Mouse (Mus musculus): ENCODE data around the gene Gnmt. TPM values are rescaled to one million over a fixed set of nuclear protein-coding genes. Genes with fewer than 3 reads are reported as not detected.

The Gnmt gene
- total and polyA plus RNA-seq, 2 experiments: 3,482 to 4,950 TPM

DNA sequence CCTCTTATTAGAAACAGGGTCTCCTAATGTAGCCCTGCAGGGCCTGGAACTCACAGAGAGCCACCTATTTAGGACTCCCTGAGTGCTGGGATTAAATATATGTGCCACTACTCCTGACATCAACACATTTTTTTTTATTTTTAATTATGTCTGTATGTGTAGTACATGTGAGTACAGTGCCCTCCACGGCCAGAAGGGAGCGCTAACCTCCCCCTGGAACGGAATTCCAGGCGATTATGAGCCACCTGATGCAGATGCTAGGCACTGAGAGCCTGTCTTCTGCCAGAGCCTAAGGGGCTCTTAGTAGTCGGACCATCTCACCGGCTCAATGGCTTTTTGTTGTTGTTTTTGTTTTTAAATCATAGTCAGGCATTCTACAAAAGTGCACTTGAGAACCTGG, 947 bp downstream of the Gnmt start:
- H3K4me1 ChIP-seq (ENCODE audit: control insufficient read depth, insufficient read depth, low read length): peaks cover 8% of the 10 kb centered on the region; the same call in 1 of the 2 replicates
- DNase-seq (ENCODE audit: extremely low read depth, low read depth, low spot score): peak; percentile 59
- TF ChIP-seq POLR2A (IDR thresholded peaks at IDR 0.05; ENCODE audit: extremely low read depth, insufficient read depth, low read length) (peak; percentile 6; the same call in 1 of the 2 replicates), CTCF (IDR thresholded peaks at IDR 0.05; ENCODE audit: low read depth, low read length) (peak; percentile 76)

GRCm38 (mm10) chr17:46727271-46727670, 1.7 kb downstream of the Gnmt start:
- 56% methylated on average over 11 of the region's 11 CpGs for WGBS
- Histone ChIP-seq H3K79me2 (ENCODE audit: control insufficient read depth, insufficient read depth, low read length) (no peaks in the 10 kb centered on the region), H3K9ac (ENCODE audit: low read depth, low read length) (peak overlapping the region; percentile 78), H3K4me1 (ENCODE audit: control insufficient read depth, insufficient read depth, low read length) (peaks cover 8% of the 10 kb centered on the region; the same call in 1 of the 2 replicates), H3K36me3 (ENCODE audit: control insufficient read depth, insufficient read depth, low read length) (peaks cover 10% of the 10 kb centered on the region), H3K27ac (replicated peaks; ENCODE audit: insufficient read depth, low read depth, low read length) (peak overlapping the region; percentile 69), H3K27me3 (ENCODE audit: control insufficient read depth, insufficient read depth, low read length) (no peaks in the 10 kb centered on the region), H3K4me3 (ENCODE audit: insufficient read depth, low read depth, low read length) (peak overlapping the region; percentile 47)
- TF ChIP-seq POLR2A (IDR thresholded peaks at IDR 0.05; ENCODE audit: extremely low read depth, insufficient read depth, low read length) (peak; percentile 23; the same call in 1 of the 2 replicates), CTCF (IDR thresholded peaks at IDR 0.05; ENCODE audit: low read depth, low read length) (no peak)
- DNase-seq (ENCODE audit: extremely low read depth, low read depth, low spot score): peak; percentile 52

More for the DNA sequence above, 947 bp downstream of the Gnmt start:
- H3K4me3 ChIP-seq (ENCODE audit: insufficient read depth, low read depth, low read length): peak overlapping the region; percentile 83
- H3K27ac ChIP-seq (replicated peaks; ENCODE audit: insufficient read depth, low read depth, low read length): peak overlapping the region; percentile 98
- no peaks in the 10 kb centered on the region for H3K79me2 ChIP-seq (ENCODE audit: control insufficient read depth, insufficient read depth, low read length)
- H3K9ac ChIP-seq (ENCODE audit: low read depth, low read length): peak overlapping the region; percentile 93
- H3K36me3 ChIP-seq (ENCODE audit: control insufficient read depth, insufficient read depth, low read length): peaks cover 10% of the 10 kb centered on the region
- H3K27me3 ChIP-seq (ENCODE audit: control insufficient read depth, insufficient read depth, low read length): no peaks in the 10 kb centered on the region
- 15% methylated on average over 6 of the region's 6 CpGs for WGBS

DNA sequence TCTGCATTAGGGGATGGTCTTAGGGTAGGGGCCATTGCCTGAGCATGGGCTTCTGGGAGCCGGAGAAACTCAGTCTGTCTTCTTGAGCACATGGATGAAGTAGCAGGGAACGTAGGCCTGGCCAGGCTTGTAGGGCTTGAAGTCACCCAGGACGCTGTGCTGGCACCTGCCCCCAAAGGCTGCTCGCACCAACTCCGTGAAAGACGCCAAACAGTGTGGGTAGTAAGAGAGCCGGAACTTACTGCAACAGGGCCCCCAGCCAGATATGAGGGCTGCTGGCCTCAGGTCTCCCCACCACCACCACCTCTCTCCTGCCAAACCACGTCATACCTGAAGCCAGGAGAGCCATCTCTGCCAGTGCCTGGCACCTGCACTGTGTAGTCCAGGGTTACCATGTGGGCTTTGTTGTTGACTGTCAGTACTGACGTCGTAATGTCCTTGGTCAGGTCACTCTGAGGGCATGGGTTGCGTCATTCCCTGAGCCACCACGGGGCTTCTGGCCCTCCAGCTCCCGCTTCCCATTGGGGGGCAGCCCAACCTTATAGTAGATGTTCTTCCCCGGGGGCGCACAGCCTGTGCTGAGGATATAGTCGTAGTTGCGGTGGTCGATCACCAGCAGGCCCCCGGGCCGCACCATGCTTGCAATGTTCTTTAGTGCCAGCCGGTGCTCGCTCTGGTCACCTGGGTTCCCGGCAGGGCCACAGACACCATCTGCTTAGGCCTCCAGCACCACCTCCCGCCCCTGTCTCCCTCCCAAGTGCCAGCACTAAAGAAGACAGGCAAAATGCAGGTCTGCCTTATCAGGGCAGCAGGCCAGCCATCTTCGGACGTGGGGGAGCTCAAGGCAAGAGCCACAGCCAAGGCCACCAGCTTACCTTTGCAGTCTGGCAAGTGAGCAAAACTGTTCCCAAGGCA, 3.0 kb downstream of the Gnmt start:
- TF ChIP-seq CTCF (IDR thresholded peaks at IDR 0.05; ENCODE audit: low read depth, low read length) (no peak), POLR2A (IDR thresholded peaks at IDR 0.05; ENCODE audit: extremely low read depth, insufficient read depth, low read length) (0 out of 2 replicates have a peak, but pooled peaks have one; percentile 25)
- no peaks in the 10 kb centered on the region for H3K79me2 ChIP-seq (ENCODE audit: control insufficient read depth, insufficient read depth, low read length)
- H3K4me3 ChIP-seq (ENCODE audit: insufficient read depth, low read depth, low read length): peak overlapping the region; percentile 51
- no peaks in the 10 kb centered on the region for H3K27me3 ChIP-seq (ENCODE audit: control insufficient read depth, insufficient read depth, low read length)
- DNase-seq (ENCODE audit: extremely low read depth, low read depth, low spot score): peak; percentile 97
- H3K4me1 ChIP-seq (ENCODE audit: control insufficient read depth, insufficient read depth, low read length): peaks cover 8% of the 10 kb centered on the region; the same call in 1 of the 2 replicates
- H3K9ac ChIP-seq (ENCODE audit: low read depth, low read length): peak overlapping the region; percentile 78
- H3K27ac ChIP-seq (replicated peaks; ENCODE audit: insufficient read depth, low read depth, low read length): peak overlapping the region; percentile 87
- WGBS: 26% methylated on average over 26 of the region's 26 CpGs
- peaks cover 10% of the 10 kb centered on the region for H3K36me3 ChIP-seq (ENCODE audit: control insufficient read depth, insufficient read depth, low read length)

DNA sequence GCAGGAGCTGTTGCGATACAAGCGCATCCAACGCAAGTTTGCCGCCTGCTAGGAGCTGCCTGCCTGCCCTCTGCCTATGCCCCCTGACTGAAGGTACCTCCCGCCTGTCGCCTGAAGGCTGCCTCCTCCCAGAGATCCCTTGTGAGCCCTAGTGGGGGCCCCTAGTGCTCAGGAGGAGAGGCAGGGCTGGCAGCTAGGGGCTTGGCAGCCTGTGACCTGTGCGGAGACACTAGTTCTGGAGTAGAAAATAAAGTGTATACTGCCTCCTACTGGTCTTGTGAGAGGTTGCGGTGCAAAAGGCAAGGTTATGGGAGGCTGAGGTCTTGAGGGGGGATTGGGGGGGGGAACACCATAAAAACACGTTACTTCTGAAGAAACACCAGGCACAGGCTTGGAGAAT, 3.7 kb downstream of the Gnmt start:
- peaks cover 10% of the 10 kb centered on the region for H3K36me3 ChIP-seq (ENCODE audit: control insufficient read depth, insufficient read depth, low read length)
- 49% methylated on average over 9 of the region's 9 CpGs for WGBS
- H3K79me2 ChIP-seq (ENCODE audit: control insufficient read depth, insufficient read depth, low read length): no peaks in the 10 kb centered on the region
- peak overlapping the region; percentile 78 for H3K9ac ChIP-seq (ENCODE audit: low read depth, low read length)
- H3K4me3 ChIP-seq (ENCODE audit: insufficient read depth, low read depth, low read length): peak overlapping the region; percentile 51
- peak; percentile 60 for DNase-seq (ENCODE audit: extremely low read depth, low read depth, low spot score)
- peaks cover 8% of the 10 kb centered on the region; the same call in 1 of the 2 replicates for H3K4me1 ChIP-seq (ENCODE audit: control insufficient read depth, insufficient read depth, low read length)
- TF ChIP-seq CTCF (IDR thresholded peaks at IDR 0.05; ENCODE audit: low read depth, low read length) (peak; percentile 42), POLR2A (IDR thresholded peaks at IDR 0.05; ENCODE audit: extremely low read depth, insufficient read depth, low read length) (peak; percentile 25; the same call in 1 of the 2 replicates)
- no peaks in the 10 kb centered on the region for H3K27me3 ChIP-seq (ENCODE audit: control insufficient read depth, insufficient read depth, low read length)
- peak overlapping the region; percentile 87 for H3K27ac ChIP-seq (replicated peaks; ENCODE audit: insufficient read depth, low read depth, low read length)

GRCm38 (mm10) chr17:46724477-46725084, 4.4 kb downstream of the Gnmt start:
- no peak overlapping the region for H3K4me3 ChIP-seq (ENCODE audit: insufficient read depth, low read depth, low read length)
- TF ChIP-seq POLR2A (IDR thresholded peaks at IDR 0.05; ENCODE audit: extremely low read depth, insufficient read depth, low read length): 0 out of 2 replicates have a peak, but pooled peaks have one; percentile 23
- TF ChIP-seq CTCF (IDR thresholded peaks at IDR 0.05; ENCODE audit: low read depth, low read length): no peak
- DNase-seq (ENCODE audit: extremely low read depth, low read depth, low spot score): peak; percentile 75
- H3K79me2 ChIP-seq (ENCODE audit: control insufficient read depth, insufficient read depth, low read length): no peaks in the 10 kb centered on the region
- no peaks in the 10 kb centered on the region for H3K27me3 ChIP-seq (ENCODE audit: control insufficient read depth, insufficient read depth, low read length)
- H3K36me3 ChIP-seq (ENCODE audit: control insufficient read depth, insufficient read depth, low read length): peaks cover 10% of the 10 kb centered on the region
- 36% methylated on average over 20 of the region's 20 CpGs for WGBS
- H3K9ac ChIP-seq (ENCODE audit: low read depth, low read length): no peak overlapping the region
- peaks cover 5% of the 10 kb centered on the region; the same call in 1 of the 2 replicates for H3K4me1 ChIP-seq (ENCODE audit: control insufficient read depth, insufficient read depth, low read length)
- peak overlapping the region; percentile 16; the same call in 1 of the 2 replicates for H3K27ac ChIP-seq (replicated peaks; ENCODE audit: insufficient read depth, low read depth, low read length)
